Mouse (Mus musculus) yolk sac, embryonic 10.5 days (tissue): Measurements from ENCODE around the gene Creld2.

ENCODE experiments used
- DNase-seq: peaks from one replicate; pipeline ENCODE4 v3.0.0-alpha.2; 2017; ENCODE audit warnings: low spot score

Creld2 gene

GRCm38 (mm10) chr15:88853106-88853505, 33.7 kb downstream of the Creld2 start:
- DNase-seq, result no peak

DNA sequence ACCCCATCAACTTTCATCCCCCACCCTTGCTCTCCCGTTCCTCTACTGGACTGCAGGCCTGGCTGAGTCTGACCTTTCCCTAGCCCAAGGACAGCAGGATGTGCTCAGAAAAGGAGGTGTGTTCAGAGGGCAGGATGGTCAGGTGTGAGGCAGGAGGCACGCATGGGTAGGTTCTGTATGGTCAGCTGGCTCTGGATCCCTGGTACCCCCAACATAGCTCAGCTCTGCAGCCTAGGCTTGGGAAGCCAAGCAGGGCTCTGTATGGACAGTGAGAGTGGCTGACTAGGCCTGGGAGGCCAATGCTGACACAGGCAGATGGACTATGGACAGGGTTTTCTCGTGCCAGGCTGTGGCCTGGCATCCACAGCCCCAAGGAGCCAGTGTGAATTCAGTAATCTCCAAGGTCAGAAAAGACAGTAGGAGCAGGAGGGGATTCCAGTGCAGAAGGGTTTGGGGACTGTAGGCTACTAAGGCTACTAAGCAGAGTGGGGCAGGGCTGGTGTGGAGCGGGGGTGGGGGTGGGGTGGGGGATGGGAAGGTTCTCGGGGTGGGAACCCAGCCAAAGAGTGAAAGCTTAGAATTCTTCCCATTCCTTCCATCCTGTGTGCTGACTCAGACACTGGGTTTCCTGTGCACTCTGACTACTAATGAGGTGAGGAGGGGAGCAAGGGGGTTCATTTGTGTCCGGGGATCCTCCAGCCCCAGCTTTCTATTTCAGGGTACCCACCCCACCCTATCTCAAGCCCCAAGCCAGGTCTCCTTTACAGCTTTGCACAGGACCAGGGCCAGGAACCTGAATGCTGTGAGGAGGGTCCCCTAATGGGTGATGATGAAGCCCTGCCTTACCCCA, 34.9 kb downstream of the Creld2 start:
- DNase-seq, result peak; percentile 42

DNA sequence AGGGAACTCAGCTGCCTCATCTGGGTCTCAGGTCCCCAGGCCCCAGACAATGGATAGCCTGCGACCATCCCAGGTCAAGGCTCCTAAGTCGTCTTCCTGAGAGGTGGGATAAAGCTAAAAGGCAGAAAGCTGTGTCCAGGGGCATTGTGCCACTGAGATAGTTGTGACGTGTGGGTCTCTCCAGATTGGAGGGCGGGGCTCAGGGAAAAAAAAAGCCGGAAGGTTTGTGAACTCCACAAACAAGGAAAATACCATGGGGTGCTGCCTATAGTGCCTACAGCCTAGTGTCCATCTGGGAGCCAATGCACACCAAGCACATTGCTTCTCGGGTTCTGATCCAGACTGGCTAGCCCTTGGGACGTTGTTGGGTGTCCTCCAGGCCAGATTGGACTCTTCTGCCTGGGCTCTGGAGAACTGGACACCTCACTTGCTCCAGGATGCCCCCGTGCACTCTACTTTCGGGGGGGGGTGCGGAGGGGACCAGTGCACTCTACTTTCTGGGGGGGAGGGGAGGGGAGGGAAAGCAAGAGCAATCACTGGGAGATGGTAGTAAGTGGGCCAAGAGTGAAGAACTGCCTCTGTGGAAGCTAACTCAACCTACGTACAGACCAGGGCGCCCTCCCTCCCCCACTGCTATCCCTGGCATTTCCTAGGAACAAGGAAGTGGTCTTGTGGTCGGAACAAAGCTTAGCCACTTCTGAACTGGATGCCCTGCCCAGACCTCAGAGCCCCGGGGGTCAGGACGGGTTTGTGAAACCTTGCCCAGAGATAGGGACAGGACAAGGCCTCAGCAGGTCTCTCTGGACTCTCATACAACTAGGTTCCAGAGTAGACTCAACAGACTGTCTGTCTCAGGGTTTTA, 35.8 kb downstream of the Creld2 start:
- no peak for DNase-seq

DNA sequence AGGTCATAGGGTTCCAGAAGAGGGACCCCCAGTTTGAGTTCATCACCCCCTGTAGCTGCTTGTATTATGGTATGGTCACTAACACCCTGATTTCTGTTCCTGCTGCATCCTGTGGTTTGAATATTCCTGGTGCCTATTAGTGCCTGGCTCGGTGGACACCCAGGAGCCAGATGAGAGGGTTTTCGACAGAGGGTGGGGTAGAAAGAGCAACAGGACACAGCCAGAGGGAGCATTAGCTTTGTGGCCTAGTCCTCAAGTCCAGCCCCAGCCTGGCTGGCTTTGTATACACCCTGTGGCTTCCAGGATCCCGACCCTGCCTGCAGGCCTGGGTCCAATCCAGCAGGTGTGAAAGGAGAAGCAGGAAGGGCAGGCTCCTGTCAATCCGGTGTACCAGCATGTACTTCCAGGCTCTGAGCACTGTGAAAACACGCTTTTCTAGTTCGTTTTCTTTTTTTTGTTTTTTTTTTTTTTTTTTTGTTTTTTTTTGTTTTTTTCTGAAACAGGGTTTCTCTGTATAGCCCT, 36.5 kb downstream of the Creld2 start:
- DNase-seq, result no peak

- DNase-seq, result no peak
Measured at GRCm38 (mm10) chr15:88856613-88857012, 37.2 kb downstream of the Creld2 start.

GRCm38 (mm10) chr15:88857361-88857760, 37.9 kb downstream of the Creld2 start:
- DNase-seq, result no peak

DNA sequence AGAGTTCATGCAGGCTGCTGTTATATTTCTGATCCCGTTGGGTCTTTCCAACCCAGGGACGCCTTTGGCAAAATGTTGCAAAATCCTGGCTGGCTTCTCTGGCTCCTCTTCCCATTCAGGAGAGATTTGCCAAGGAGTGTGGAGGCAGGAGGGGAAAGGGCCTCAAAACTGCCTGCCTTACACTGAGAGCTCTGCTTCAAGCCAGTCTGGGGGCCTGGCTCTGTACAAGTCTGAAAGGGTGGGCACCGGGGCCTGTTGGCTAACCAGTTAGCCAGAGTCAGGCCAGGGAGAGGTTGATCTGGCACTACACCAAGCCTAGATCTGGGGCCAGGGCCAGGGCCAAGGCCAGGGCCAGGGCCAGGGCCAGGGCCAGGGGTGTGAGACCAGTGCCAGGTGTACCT, 38.7 kb downstream of the Creld2 start:
- no peak for DNase-seq

DNA sequence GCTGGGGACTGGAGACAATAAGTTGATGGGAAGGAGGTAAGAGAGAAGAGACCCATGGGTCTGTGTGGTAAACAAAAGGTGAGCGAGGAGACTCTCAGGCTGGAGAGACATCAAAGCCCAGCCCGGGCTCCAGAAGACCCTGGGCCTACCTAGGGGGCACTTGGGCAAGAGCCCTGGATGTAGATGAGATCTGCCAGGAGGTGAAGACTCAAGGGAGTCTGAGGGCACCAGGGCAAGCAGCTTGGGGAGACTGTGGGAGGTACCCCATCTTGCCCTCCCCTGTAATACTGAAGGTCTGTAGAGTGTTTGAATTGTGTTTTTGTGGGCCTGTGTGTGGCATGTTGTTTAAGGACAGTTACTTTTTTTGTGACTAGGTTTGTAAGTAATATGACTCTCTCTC, 39.3 kb downstream of the Creld2 start:
- DNase-seq, result no peak

DNA sequence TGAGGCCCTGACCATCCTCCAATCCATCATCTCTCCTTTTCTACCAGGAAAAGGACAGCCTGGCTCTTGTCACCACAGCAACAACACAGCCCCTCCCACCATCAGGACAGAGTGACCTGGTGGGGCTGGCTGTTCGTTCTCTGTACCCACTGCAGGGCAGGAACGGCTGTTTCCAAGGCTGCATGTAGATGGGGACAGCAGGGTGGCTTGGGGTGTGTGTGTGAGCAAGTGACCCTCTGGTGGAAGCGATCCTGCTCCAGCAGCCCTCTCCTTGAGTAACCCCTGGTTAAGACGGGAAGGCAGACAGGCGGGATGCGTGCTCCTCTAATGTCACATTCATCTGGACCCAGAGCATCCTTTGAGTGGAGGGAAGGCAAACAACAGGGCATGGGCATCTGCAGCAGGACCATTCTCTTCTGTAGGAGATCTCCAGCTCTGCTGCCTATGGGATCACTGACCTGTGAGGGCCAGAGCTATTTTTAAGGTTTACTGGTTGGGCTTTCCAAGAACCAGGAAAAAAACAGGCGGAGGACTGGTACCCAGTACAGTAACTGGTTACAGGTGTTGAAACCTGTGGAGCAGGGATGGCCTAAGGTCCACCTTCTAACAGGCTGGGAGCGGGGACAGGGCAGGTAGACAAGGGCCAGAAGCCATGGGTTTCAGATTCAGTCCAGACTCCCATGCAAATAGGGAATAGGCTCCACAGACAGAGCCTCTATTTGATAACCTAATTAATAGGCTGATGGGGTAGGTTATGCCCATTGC, 39.9 kb downstream of the Creld2 start:
- DNase-seq, result no peak

DNA sequence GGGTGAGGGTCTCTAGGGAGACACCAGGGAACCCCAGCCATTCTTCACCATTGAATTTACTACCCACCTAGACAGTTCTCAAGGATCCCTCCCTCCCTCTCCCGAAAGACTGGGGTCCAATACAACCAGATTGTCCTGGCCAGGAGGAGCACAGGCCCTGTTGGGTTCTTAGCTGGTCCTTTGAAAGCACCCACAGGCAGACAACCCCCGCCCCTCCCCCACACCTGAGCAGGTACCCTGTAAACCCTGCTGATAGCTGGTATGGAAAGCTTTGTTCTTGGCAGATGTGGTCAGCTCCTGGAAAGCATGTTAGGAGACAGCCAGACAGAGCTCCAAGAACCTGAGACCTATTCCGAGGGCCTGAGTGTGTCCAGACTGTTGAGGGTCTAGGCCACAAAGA, 41.3 kb downstream of the Creld2 start:
- DNase-seq, result no peak

GRCm38 (mm10) chr15:88861772-88862622, 42.6 kb downstream of the Creld2 start, which contains the start of gene Pim3:
Pim3 (plus strand) TSS chr15:88862186.
- DNase-seq, result peak; percentile 95

DNA sequence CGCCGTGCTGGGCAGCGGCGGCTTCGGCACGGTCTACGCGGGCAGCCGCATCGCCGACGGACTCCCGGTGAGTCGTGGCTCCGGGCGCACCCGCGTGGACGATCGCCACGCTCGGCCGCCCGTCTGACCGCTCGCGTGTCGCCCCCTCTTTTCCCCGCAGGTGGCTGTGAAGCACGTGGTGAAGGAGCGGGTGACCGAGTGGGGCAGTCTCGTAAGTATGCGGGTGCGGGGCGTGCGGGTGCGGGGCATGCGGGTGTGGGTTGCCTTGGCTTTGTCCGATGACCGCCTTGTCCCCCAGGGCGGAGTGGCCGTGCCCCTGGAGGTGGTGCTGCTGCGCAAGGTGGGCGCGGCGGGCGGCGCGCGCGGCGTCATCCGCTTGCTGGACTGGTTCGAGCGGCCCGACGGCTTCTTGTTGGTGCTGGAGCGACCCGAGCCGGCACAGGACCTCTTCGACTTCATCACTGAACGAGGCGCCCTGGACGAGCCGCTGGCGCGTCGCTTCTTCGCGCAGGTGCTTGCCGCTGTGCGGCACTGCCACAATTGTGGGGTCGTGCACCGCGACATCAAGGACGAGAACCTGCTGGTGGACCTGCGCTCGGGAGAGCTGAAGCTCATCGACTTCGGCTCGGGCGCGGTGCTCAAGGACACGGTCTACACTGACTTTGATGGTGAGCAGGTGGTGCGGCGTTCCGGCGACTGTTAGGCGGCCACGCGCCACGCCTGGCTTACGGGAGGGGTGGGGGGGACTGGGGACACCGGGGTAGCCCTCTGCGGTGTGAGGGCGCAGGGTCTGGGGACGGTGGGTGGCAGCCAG, 43.6 kb downstream of the Creld2 start:
- peak; percentile 66 for DNase-seq

DNA sequence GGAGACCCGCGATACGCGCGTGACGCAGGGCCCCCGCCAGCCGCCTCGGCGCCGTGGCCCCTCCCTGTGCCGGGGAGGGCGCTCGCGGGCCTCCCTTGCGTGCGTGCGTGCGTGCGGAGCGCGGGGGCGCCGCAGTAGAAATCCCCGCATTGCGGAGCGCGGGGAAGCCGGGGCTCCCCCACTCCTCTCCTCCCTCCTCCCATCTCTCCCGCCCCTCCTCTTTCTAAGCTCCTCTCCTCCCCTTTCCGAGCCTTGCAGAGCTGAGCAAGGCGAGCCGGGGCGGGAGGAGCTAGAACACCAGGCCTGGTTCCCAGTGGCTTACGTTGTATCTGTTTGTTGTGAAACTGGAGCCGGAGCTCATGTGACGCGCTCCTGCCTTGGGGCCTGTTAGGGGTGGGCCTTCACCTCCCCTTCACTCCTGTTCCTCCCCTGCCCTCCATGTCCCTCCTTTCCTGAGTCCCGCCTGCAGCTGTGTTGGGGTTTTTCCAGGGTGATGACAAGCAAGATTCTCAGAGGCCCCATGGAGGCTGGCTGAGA, 44.3 kb downstream of the Creld2 start:
- peak; percentile 94 for DNase-seq

- DNase-seq, result peak; percentile 82
Measured at GRCm38 (mm10) chr15:88864270-88865030, 45.0 kb downstream of the Creld2 start.

DNA sequence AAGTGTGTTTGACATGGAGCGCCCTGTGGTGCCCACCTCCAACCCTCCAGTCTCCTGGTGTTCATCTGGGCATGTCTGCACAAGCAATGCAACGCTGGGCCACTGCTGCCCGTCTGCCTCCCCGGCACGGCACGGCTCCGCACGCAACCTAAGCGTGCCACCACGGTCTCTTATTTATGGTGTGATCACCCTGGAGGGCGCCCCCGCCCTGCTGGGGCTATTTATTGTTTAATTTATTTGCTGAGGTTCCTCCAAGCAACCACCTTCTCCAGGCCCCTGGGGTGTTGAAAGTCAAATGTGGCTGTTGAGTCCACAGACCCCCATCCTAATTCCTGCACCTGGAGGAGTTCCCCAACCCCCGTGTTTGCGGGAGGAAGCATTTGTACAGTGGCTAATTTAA, 45.6 kb downstream of the Creld2 start:
- DNase-seq, result no peak

DNA sequence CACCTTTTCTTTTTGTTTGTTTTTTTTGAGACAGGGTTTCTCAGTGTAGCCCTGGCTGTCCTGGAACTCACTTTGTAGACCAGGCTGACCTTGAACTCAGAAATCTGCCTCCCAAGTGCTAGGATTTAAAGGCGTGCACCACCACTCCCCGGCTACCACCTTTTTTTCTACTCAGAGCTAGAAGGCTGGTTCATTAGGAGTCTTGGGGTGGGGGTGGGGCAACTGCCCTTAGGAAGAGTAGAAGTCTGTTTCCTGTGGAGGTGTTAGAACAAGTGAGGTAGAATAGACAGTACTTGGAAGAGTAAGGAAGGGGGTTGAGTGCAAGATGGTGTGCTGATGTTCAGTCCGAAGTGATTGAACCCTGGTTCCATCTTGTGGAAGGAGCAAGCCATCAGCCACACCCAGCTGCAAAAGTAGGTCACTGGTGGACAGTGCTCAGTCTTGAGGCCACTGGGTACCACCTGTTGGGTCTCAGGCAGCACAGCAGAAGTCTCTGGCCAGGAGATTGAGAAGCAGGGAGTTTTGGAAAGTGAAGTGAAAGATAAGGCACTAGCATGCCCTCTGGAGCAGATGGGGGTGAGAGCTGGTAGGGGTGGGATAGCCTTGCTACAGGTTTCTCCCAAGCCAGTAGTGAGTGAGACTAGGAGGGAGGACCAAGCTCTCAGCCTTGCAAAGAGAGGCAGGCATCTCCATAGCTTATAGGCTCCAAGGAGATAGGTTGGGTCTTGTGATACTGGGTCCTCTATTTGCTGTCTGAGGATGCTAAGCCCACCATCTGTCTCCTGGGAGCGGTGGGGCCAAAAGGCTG, 46.6 kb downstream of the Creld2 start:
- no peak for DNase-seq

DNA sequence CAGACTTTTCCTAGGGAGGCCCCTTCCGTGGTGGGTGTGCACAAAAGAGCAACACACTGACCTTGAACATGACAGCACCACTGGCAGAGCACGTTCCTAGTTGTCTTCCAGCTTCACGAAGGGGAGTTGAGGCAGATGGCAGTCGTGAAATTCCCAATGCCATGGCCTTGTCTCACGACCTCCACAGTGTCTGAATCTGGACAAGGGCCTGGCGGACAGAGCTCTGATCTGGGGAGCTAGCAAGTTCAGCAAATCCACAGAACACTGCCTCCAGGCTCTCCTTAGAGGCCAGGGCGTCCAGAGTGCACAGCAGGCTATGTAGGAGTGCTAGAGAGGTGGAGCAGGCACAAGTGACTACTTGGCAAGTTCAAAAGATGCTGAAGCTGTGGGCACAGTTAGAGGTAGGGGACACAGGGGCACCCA, 47.5 kb downstream of the Creld2 start:
- peak; percentile 21 for DNase-seq

DNA sequence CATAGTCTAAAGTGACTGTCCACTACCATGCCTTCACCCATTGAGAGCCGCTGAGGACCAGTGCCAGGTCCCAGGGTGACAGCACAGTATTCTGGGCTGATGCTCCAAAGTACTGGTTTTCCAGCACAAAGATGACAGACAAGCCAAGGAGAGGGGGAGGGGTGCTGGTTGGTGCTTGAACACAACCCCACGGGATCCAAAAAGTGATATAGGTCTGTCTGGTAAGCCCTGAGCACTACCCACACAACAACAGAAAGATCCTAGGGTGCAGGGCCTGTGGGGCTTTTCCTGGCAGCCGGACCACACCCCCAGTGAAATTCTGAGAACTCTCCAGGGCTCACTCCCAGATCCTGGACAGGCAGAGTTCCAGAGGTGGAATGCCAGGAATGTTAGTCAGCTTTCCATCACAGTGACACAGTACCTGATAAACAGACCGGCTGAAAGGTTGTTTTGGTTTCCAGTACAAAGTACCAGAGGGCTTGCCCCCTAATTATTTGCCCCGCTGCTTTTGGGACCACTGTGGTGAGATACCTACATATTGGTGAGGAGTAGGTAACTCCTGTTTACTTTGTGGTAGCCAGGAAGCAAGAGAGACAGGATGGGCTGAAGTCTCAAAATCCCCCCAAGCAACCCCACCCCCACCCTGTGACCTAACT, 48.0 kb downstream of the Creld2 start:
- peak; percentile 90 for DNase-seq
